Mouse (Mus musculus) cortical plate, adult 2 months (tissue): ENCODE results near the gene Fndc9.

Experiments
- CTCF ChIP-seq: fragments of 200-500 bp; IDR thresholded peaks from 2 replicates; pipeline ENCODE4 v1.5.1; 2011; ENCODE audit warnings: mild to moderate bottlenecking, control low read depth, low read length; ENCODE audit not compliant: insufficient read depth; ENCODE audit errors: extremely low read depth
- POLR2A ChIP-seq: fragments of 200-500 bp; IDR thresholded peaks from 2 replicates; pipeline ENCODE4 v1.6.1; 2011; ENCODE audit warnings: mild to moderate bottlenecking, low read length, control low read depth; ENCODE audit not compliant: insufficient read depth; ENCODE audit errors: extremely low read depth

GRCm38 (mm10) chr11:46230184-46230583, 5.1 kb upstream of the Fndc9 start:
- TF ChIP-seq POLR2A (no peak), CTCF (no peak)
